Mouse (Mus musculus) MEL (cell line): ENCODE measurements at regions not wholly inside any gene's neighbourhood (a gene's known extent, or its start where the extent isn't known, plus 50 kb on each side); places are given as distances from the start of the nearest gene placed in this dataset.
A peak's percentile ranks its signal among the peaks of the same experiment; 100 is the strongest.

Experiments used
- DNase-seq: peaks from one replicate; pipeline ENCODE4 v3.0.0; 2011; ENCODE audit warnings: low read depth, low spot score
- H3K27ac ChIP-seq: 2 replicates; pipeline ENCODE4 v1.5.1; 2012; ENCODE audit warnings: low read depth, mild to moderate bottlenecking, control low read depth, low read length, moderate library complexity; ENCODE audit not compliant: control insufficient read depth
- H3K27me3 ChIP-seq, 2 experiments: fragments of 150-350 bp in 1 of 2; sonication (generic) in 1 of 2; 2 replicates each; pipeline ENCODE4 v1.6.1; 2012; ENCODE audit warnings: low read length in 2 of 2, mild to moderate bottlenecking in 2 of 2, improper control_type of control experiment in 1 of 2, moderate library complexity in 1 of 2; ENCODE audit not compliant: insufficient read depth in 2 of 2, control insufficient read depth in 1 of 2
- H3K36me3 ChIP-seq, 2 experiments: 2 replicates each; pipeline ENCODE4 v1.6.1; 2012 to 2014; ENCODE audit warnings: low read length in 2 of 2, improper control_type of control experiment in 1 of 2, inconsistent platforms in 1 of 2, mild to moderate bottlenecking in 1 of 2; ENCODE audit not compliant: insufficient read depth in 2 of 2, control insufficient read depth in 1 of 2
- H3K4me1 ChIP-seq, 2 experiments: fragments of 150-350 bp in 1 of 2; sonication (generic) in 1 of 2; 2 replicates each; pipeline ENCODE4 v1.6.1; 2012; ENCODE audit warnings: low read length in 2 of 2, improper control_type of control experiment in 1 of 2, mild to moderate bottlenecking in 1 of 2; ENCODE audit not compliant: insufficient read depth in 2 of 2, control insufficient read depth in 1 of 2
- H3K4me3 ChIP-seq, 2 experiments: fragments of 150-350 bp in 1 of 2; sonication (generic) in 1 of 2; 2 replicates each; pipeline ENCODE4 v1.5.1; 2012; ENCODE audit warnings: low read depth in 2 of 2, low read length in 2 of 2, mild to moderate bottlenecking in 2 of 2, moderate library complexity in 2 of 2, control low read depth in 1 of 2, improper control_type of control experiment in 1 of 2; ENCODE audit not compliant: control insufficient read depth in 1 of 2, insufficient read depth in 1 of 2
- H3K79me2 ChIP-seq: 2 replicates; pipeline ENCODE4 v1.6.1; 2012; ENCODE audit warnings: mild to moderate bottlenecking, low read length, moderate library complexity; ENCODE audit not compliant: control insufficient read depth, poor library complexity, insufficient read depth
- H3K9ac ChIP-seq: 2 replicates; pipeline ENCODE4 v1.6.1; 2012; ENCODE audit warnings: low read depth, mild to moderate bottlenecking, control low read depth, low read length, moderate library complexity; ENCODE audit not compliant: control insufficient read depth, poor library complexity, severe bottlenecking
- H3K9me3 ChIP-seq: fragments of 150-350 bp; sonication (generic); replicated peaks from 2 replicates; pipeline ENCODE4 v1.6.1; 2012; ENCODE audit warnings: mild to moderate bottlenecking, low read length, improper control_type of control experiment, moderate library complexity; ENCODE audit not compliant: insufficient read depth
- BHLHE40 ChIP-seq: IDR thresholded peaks from 2 replicates; pipeline ENCODE4 v1.6.1; 2012; ENCODE audit warnings: low read depth, mild to moderate bottlenecking, inconsistent platforms, low read length, improper control_type of control experiment, borderline replicate concordance
- CHD1 ChIP-seq: IDR thresholded peaks from 2 replicates; pipeline ENCODE4 v1.6.1; 2012; ENCODE audit warnings: low read depth, mild to moderate bottlenecking, inconsistent platforms, low read length, improper control_type of control experiment
- CTCF ChIP-seq, 3 experiments: IDR thresholded peaks in 2 of 3; conservative IDR thresholded peaks in 1 of 3; 2 replicates each; pipeline ENCODE4 v1.5.1; 2011 to 2012; ENCODE audit warnings: low read length in 3 of 3, low read depth in 2 of 3, mild to moderate bottlenecking in 2 of 3, improper control_type of control experiment in 1 of 3, inconsistent platforms in 1 of 3, mixed read lengths in 1 of 3, moderate library complexity in 1 of 3; ENCODE audit not compliant: control insufficient read depth in 1 of 3, insufficient read depth in 1 of 3, poor library complexity in 1 of 3, severe bottlenecking in 1 of 3
- E2F4 ChIP-seq: IDR thresholded peaks from 2 replicates; pipeline ENCODE4 v1.6.1; 2011; ENCODE audit warnings: low read depth, low read length, improper control_type of control experiment, borderline replicate concordance
- EP300 ChIP-seq, 2 experiments: IDR thresholded peaks; 2 replicates each; pipeline ENCODE4 v1.6.1; 2011; ENCODE audit warnings: improper control_type of control experiment in 2 of 2, low read length in 2 of 2, low read depth in 1 of 2, mild to moderate bottlenecking in 1 of 2
- GATA1 ChIP-seq: IDR thresholded peaks from 2 replicates; pipeline ENCODE4 v1.6.1; 2011; ENCODE audit warnings: low read depth, low read length, improper control_type of control experiment
- HCFC1 ChIP-seq: IDR thresholded peaks from 2 replicates; pipeline ENCODE4 v1.6.1; 2012; ENCODE audit warnings: low read depth, mild to moderate bottlenecking, inconsistent platforms, low read length, improper control_type of control experiment, moderate library complexity
- JUND ChIP-seq: IDR thresholded peaks from 2 replicates; pipeline ENCODE4 v1.6.1; 2011; ENCODE audit warnings: low read depth, mild to moderate bottlenecking, improper control_type of control experiment, low read length
- KAT2A ChIP-seq: conservative IDR thresholded peaks from 2 replicates; pipeline ENCODE4 v1.6.1; 2012; ENCODE audit warnings: low read depth, low read length, improper control_type of control experiment, inconsistent platforms
- MAFK ChIP-seq: IDR thresholded peaks from 2 replicates; pipeline ENCODE4 v1.6.1; 2011; ENCODE audit warnings: low read depth, mild to moderate bottlenecking, low read length, improper control_type of control experiment, borderline replicate concordance
- MAX ChIP-seq: IDR thresholded peaks from 2 replicates; pipeline ENCODE4 v1.6.1; 2011; ENCODE audit warnings: low read length, improper control_type of control experiment
- MAZ ChIP-seq: IDR thresholded peaks from 2 replicates; pipeline ENCODE4 v1.6.1; 2012; ENCODE audit warnings: low read depth, mild to moderate bottlenecking, inconsistent platforms, low read length, improper control_type of control experiment
- MEF2A ChIP-seq: IDR thresholded peaks from 2 replicates; pipeline ENCODE4 v1.6.1; 2014; ENCODE audit warnings: low read depth, mild to moderate bottlenecking, inconsistent platforms, low read length, improper control_type of control experiment; ENCODE audit not compliant: poor library complexity, insufficient replicate concordance, severe bottlenecking; ENCODE audit errors: extremely low read depth
- MXI1 ChIP-seq: IDR thresholded peaks from 2 replicates; pipeline ENCODE4 v1.6.1; 2011; ENCODE audit warnings: mild to moderate bottlenecking, low read depth, low read length, improper control_type of control experiment
- MYB ChIP-seq: IDR thresholded peaks from 2 replicates; pipeline ENCODE4 v1.6.1; 2011; ENCODE audit warnings: mild to moderate bottlenecking, low read depth, low read length, improper control_type of control experiment
- MYC ChIP-seq: IDR thresholded peaks from 2 replicates; pipeline ENCODE4 v1.6.1; 2011; ENCODE audit warnings: low read depth, mild to moderate bottlenecking, low read length, improper control_type of control experiment, moderate library complexity
- NELFE ChIP-seq: IDR thresholded peaks from 2 replicates; pipeline ENCODE4 v1.6.1; 2011; ENCODE audit warnings: low read depth, low read length, improper control_type of control experiment
- NRF1 ChIP-seq: IDR thresholded peaks from 2 replicates; pipeline ENCODE4 v1.6.1; 2014; ENCODE audit warnings: low read depth, mild to moderate bottlenecking, inconsistent platforms, low read length, improper control_type of control experiment, moderate library complexity; ENCODE audit not compliant: poor library complexity, insufficient read depth, severe bottlenecking
- POLR2A ChIP-seq, 2 experiments: IDR thresholded peaks; 2 replicates each; pipeline ENCODE4 v1.6.1; 2011 to 2012; ENCODE audit warnings: low read length in 2 of 2, mild to moderate bottlenecking in 2 of 2, control low read depth in 1 of 2, improper control_type of control experiment in 1 of 2, low read depth in 1 of 2, moderate library complexity in 1 of 2; ENCODE audit not compliant: control insufficient read depth in 1 of 2, insufficient read depth in 1 of 2, poor library complexity in 1 of 2
- POLR2AphosphoS5 ChIP-seq: IDR thresholded peaks from 2 replicates; pipeline ENCODE4 v1.6.1; 2012; ENCODE audit warnings: low read depth, borderline replicate concordance, mild to moderate bottlenecking, inconsistent platforms, low read length, moderate library complexity, mixed read lengths
- RAD21 ChIP-seq: IDR thresholded peaks from 2 replicates; pipeline ENCODE4 v1.6.1; 2011; ENCODE audit warnings: mild to moderate bottlenecking, low read depth, low read length, improper control_type of control experiment
- RCOR1 ChIP-seq: IDR thresholded peaks from 2 replicates; pipeline ENCODE4 v1.6.1; 2012; ENCODE audit warnings: low read depth, mild to moderate bottlenecking, inconsistent platforms, low read length, improper control_type of control experiment
- SIN3A ChIP-seq: IDR thresholded peaks from 2 replicates; pipeline ENCODE4 v1.6.1; 2012; ENCODE audit warnings: low read length, improper control_type of control experiment, inconsistent platforms
- SMC3 ChIP-seq: IDR thresholded peaks from 2 replicates; pipeline ENCODE4 v1.6.1; 2011; ENCODE audit warnings: low read depth, low read length, improper control_type of control experiment
- TBP ChIP-seq: IDR thresholded peaks from 2 replicates; pipeline ENCODE4 v1.8.0; 2011; ENCODE audit warnings: low read depth, low read length, improper control_type of control experiment
- TCF12 ChIP-seq: IDR thresholded peaks from 2 replicates; pipeline ENCODE4 v1.6.1; 2014; ENCODE audit warnings: low read depth, mild to moderate bottlenecking, inconsistent platforms, low read length, improper control_type of control experiment, moderate library complexity
- UBTF ChIP-seq: IDR thresholded peaks from 2 replicates; pipeline ENCODE4 v1.6.1; 2012; ENCODE audit warnings: low read depth, mild to moderate bottlenecking, inconsistent platforms, low read length, improper control_type of control experiment, moderate library complexity, borderline replicate concordance; ENCODE audit not compliant: insufficient read depth
- USF1 ChIP-seq: IDR thresholded peaks from 2 replicates; pipeline ENCODE4 v1.6.1; 2014; ENCODE audit warnings: low read depth, mild to moderate bottlenecking, inconsistent platforms, low read length, improper control_type of control experiment, moderate library complexity
- USF2 ChIP-seq, 2 experiments: IDR thresholded peaks; 2 replicates each; pipeline ENCODE4 v1.6.1; 2011 to 2012; ENCODE audit warnings: improper control_type of control experiment in 2 of 2, low read length in 2 of 2, borderline replicate concordance in 1 of 2, inconsistent platforms in 1 of 2, low read depth in 1 of 2, mild to moderate bottlenecking in 1 of 2; ENCODE audit not compliant: insufficient read depth in 1 of 2
- ZC3H11A ChIP-seq: IDR thresholded peaks from 2 replicates; pipeline ENCODE4 v1.6.1; 2012; ENCODE audit warnings: low read depth, mild to moderate bottlenecking, inconsistent platforms, low read length, improper control_type of control experiment
- ZKSCAN1 ChIP-seq: IDR thresholded peaks from 2 replicates; pipeline ENCODE4 v1.6.1; 2012; ENCODE audit warnings: low read depth, mild to moderate bottlenecking, inconsistent platforms, low read length, improper control_type of control experiment, moderate library complexity
- ZMIZ1 ChIP-seq: IDR thresholded peaks from 2 replicates; pipeline ENCODE4 v1.6.1; 2012; ENCODE audit warnings: low read depth, mild to moderate bottlenecking, inconsistent platforms, low read length, improper control_type of control experiment, moderate library complexity
- ZNF384 ChIP-seq: IDR thresholded peaks from 2 replicates; pipeline ENCODE4 v1.6.1; 2012; ENCODE audit warnings: low read depth, mild to moderate bottlenecking, inconsistent platforms, low read length, improper control_type of control experiment

DNA sequence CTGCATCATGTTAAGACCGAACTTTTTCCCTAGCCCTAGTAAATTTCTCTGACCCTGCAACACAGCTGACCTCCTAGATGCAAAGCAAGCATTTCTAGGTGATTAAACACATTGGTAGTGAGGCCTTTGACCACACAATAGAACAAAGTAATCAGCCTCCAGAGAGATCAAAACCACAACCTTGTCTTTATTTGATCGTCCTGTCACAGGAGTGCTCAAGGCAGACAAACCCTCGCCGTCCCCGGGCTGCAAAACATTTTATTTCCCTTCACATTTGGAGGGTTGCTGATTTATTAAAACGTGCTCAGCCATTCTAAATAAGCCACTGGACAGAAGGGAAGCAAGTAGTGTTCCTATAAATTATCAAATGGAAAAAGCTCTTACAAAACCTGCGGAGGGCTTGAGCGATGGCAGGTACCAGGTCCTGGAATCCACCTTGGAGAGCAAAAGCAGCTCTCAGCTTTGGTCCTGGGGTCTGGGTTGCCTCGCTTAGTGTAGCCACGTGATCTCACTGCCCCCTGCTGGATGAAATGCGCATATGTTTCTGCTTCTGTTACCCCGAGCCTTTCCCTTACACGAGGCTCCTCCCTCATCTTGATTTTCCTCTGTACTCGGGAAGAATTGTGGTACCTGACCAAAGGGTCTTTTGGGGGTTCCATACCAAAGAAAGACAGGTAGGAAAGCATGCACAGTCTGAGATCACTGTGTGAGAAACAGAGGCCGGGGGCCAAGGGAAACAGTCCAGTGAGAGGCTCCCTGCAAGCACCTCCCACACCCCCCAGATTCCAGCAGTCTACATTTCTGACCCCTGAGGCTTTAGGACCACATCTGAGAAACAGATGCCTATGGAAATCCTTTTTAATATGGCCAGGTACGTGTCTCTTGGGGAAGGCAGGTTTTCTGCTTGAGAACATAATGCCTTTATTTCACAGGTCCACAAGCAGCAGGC, 357.6 kb upstream of the Pkdcc start:
- H3K27ac ChIP-seq: no peak overlapping the region
- DNase-seq: peak; percentile 87

GRCm38 (mm10) chr17:82860391-82860790, 354.7 kb upstream of the Pkdcc start:
- Histone ChIP-seq H3K27ac (no peak overlapping the region), H3K27me3 (no peaks in the 10 kb centered on the region), H3K4me1 (no peaks in the 10 kb centered on the region), H3K9ac (no peak overlapping the region), H3K9me3 (no peaks in the 10 kb centered on the region), H3K4me3 (no peak overlapping the region), H3K79me2 (no peaks in the 10 kb centered on the region), H3K36me3 (peaks cover 0 to 4% of the 10 kb centered on the region in 2 experiments; a peak in 2 of 4 replicates)
- no peak for DNase-seq
- TF ChIP-seq MEF2A (no peak), MYB (no peak), MXI1 (no peak), POLR2AphosphoS5 (no peak), GATA1 (no peak), POLR2A (IDR thresholded peaks at IDR 0.05; ENCODE audit: control insufficient read depth in 1 of 2, insufficient read depth in 1 of 2, low read depth in 1 of 2, low read length in 2 of 2, poor library complexity in 1 of 2) (no peak), RCOR1 (no peak), E2F4 (no peak), TBP (no peak), CHD1 (no peak), HCFC1 (no peak), MYC (no peak), MAX (no peak), ZC3H11A (no peak), ZKSCAN1 (no peak), TCF12 (no peak), UBTF (no peak)

More for the DNA sequence above, 357.6 kb upstream of the Pkdcc start:
- Histone ChIP-seq H3K36me3 (peaks cover 0 to 4% of the 10 kb centered on the region in 2 experiments; a peak in 2 of 4 replicates), H3K4me3 (peak overlapping the region; percentile 68 to 86), H3K9ac (peak overlapping the region; percentile 48; the same call in 1 of the 2 replicates), H3K79me2 (no peaks in the 10 kb centered on the region), H3K9me3 (no peaks in the 10 kb centered on the region), H3K4me1 (no peaks in the 10 kb centered on the region), H3K27me3 (no peaks in the 10 kb centered on the region)
- TF ChIP-seq MAZ (0 out of 2 replicates have a peak, but pooled peaks have one; percentile 27), CTCF (IDR thresholded peaks at IDR 0.05 in 2 of 3, conservative IDR thresholded peaks at IDR 0.05 in 1 of 3; ENCODE audit: control insufficient read depth in 1 of 3, insufficient read depth in 1 of 3, low read depth in 2 of 3, low read length in 3 of 3, poor library complexity in 1 of 3, severe bottlenecking in 1 of 3) (peak; percentile 72 to 93 (median 78)), MAFK (no peak), NRF1 (no peak), ZNF384 (peak; percentile 25; the same call in 1 of the 2 replicates), RCOR1 (no peak), EP300 (IDR thresholded peaks at IDR 0.05; ENCODE audit: low read depth in 1 of 2, low read length in 2 of 2) (peak in 1 of 2 experiments; percentile 3; a peak in 1 of 4 replicates), SMC3 (peak; percentile 89), UBTF (no peak), ZMIZ1 (no peak), TBP (0 out of 2 replicates have a peak, but pooled peaks have one; percentile 22), POLR2A (IDR thresholded peaks at IDR 0.05; ENCODE audit: control insufficient read depth in 1 of 2, insufficient read depth in 1 of 2, low read depth in 1 of 2, low read length in 2 of 2, poor library complexity in 1 of 2) (no peak), ZC3H11A (peak; percentile 96), MAX (peak; percentile 78), USF1 (peak; percentile 76), KAT2A (no peak), HCFC1 (no peak), NELFE (no peak), ZKSCAN1 (no peak), BHLHE40 (0 out of 2 replicates have a peak, but pooled peaks have one; percentile 11), USF2 (IDR thresholded peaks at IDR 0.05; ENCODE audit: borderline replicate concordance in 1 of 2, insufficient read depth in 1 of 2, low read depth in 1 of 2, low read length in 2 of 2) (no peak), GATA1 (no peak), RAD21 (peak; percentile 93), MYC (peak; percentile 71), JUND (no peak), SIN3A (0 out of 2 replicates have a peak, but pooled peaks have one; percentile 35)
- TF ChIP-seq, all 39 proteins: peak for 13
